Comparison of ENCODE assay signal across 29 mouse cellular contexts in genomic region chr15:25808677-25809460, GRCm38 (mm10). TPM values are rescaled to one million over a fixed set of nuclear protein-coding genes. Genes with fewer than 3 reads are reported as not detected.
A peak's percentile ranks its signal among the peaks of the same experiment; 100 is the strongest.
DNase-seq lines count a peak whose midpoint lies in the region; ATAC-seq and TF ChIP-seq lines count a peak whose summit lies in the region.
"Had no signal": no experiment of that assay in that cellular context is flagged by ENCODE, and none has a peak within 500 bp of the region (broad histone marks: within the 10 kb centered on the region; RNA-seq: fewer than 3 reads in every experiment).

No protein-coding gene starts in this region.

- no peaks in the 10 kb centered on the region for H3K27me3 ChIP-seq in kidney, postnatal 0 days (ENCODE audit: insufficient read depth, low read length)
- H3K27me3 ChIP-seq: CH12.LX; embryonic facial prominence, embryonic 15.5 days; forebrain, embryonic 12.5 days; heart, embryonic 15.5 days; liver, embryonic 12.5 days; midbrain, embryonic 13.5 days; Patski had no signal

- peaks cover 0 to 6% of the 10 kb centered on the region in 2 experiments; a peak in 1 of 4 replicates for H3K4me1 ChIP-seq in ES-E14 (ENCODE audit: control insufficient read depth in 2 of 2, insufficient read depth in 2 of 2, low read length in 2 of 2, poor library complexity in 1 of 2)
- no peaks in the 10 kb centered on the region for H3K4me1 ChIP-seq in kidney, postnatal 0 days (replicated peaks; ENCODE audit: insufficient read depth, low read length)
- H3K4me1 ChIP-seq: embryonic facial prominence, embryonic 10.5 days; forebrain, embryonic 12.5 days; liver, embryonic 12.5 days; midbrain, embryonic 13.5 days had no signal

- intact Hi-C loops in left cerebral cortex, postnatal 10 days (cut with DNase I) = loop anchor here (5.0 kb wide), 1 partner anchor 88 kb away; no protein-coding TSS in a partner anchor

- H3K27ac ChIP-seq in ES-E14 (ENCODE audit: insufficient read depth, low read depth, low read length, poor library complexity, severe bottlenecking) = no peak overlapping the region
- H3K27ac ChIP-seq in kidney, postnatal 0 days = no peak overlapping the region
- H3K27ac ChIP-seq: embryonic facial prominence, embryonic 10.5 days; embryonic facial prominence, embryonic 15.5 days; forebrain, embryonic 12.5 days; heart, embryonic 15.5 days; left cerebral cortex, adult 2 months; liver, embryonic 12.5 days; macrophage; midbrain, embryonic 13.5 days had no signal

- WGBS in kidney, postnatal 0 days = 84% methylated on average over 20 of the region's 20 CpGs

- peak; percentile 17; the same call in 1 of the 2 replicates for ATAC-seq in kidney, postnatal 0 days (replicated peaks; ENCODE audit: low FRiP score, low read depth)
- ATAC-seq: forebrain, postnatal 0 days; hindbrain, embryonic 16.5 days; midbrain, embryonic 13.5 days; Patski had no signal

- H3K4me2 ChIP-seq in kidney, postnatal 0 days (ENCODE audit: low read length) = no peak overlapping the region
- H3K4me2 ChIP-seq: embryonic facial prominence, embryonic 15.5 days; forebrain, embryonic 12.5 days; heart, embryonic 15.5 days; liver, embryonic 12.5 days; midbrain, embryonic 13.5 days had no signal

- DNase-seq in kidney, adult 11 months = peak; percentile 75
- no peak for DNase-seq in kidney, postnatal 10 days
- DNase-seq in 3134 (ENCODE audit: extremely low read depth, insufficient read length, low spot score) (peak; percentile 34), ES-E14 (ENCODE audit: low read depth, low spot score) (no peak)
- no peak for DNase-seq in kidney, postnatal 0 days (ENCODE audit: low spot score)
- no peak for DNase-seq in spleen, postnatal 10 days (ENCODE audit: low spot score in 2 of 2)
- no peak for DNase-seq in left cerebral cortex, postnatal 10 days (ENCODE audit: extremely low spot score in 1 of 2, low spot score in 2 of 2)
- DNase-seq: adrenal gland, postnatal 10 days; cerebellum, adult 8-10 months; cerebellum, postnatal 25 days; forebrain, postnatal 0 days; gastrocnemius, postnatal 25 days; left cerebral cortex, postnatal 4 days; spleen, adult 18-20 months; thymus, adult 2 months; thymus, postnatal 36 days had no signal

- H3K36me3 ChIP-seq in ES-E14 (ENCODE audit: control insufficient read depth, insufficient read depth, low read length, poor library complexity, severe bottlenecking) = peaks cover 86% of the 10 kb centered on the region
- peaks cover 71% of the 10 kb centered on the region for H3K36me3 ChIP-seq in kidney, postnatal 0 days (ENCODE audit: insufficient read depth, low read length)
- H3K36me3 ChIP-seq: G1E had no signal

- in situ Hi-C loops in ES-E14 (cut with MboI; ENCODE audit: low sequenced_read_pairs in 2 of 2, unreplicated experiment in 2 of 2) = loop anchor here in 1 of 2 experiments (10.0 kb wide), 1 partner anchor 146 kb away; no protein-coding TSS in a partner anchor

- H3K4me3 ChIP-seq in ES-E14 (ENCODE audit: insufficient read depth in 1 of 2, low read depth in 1 of 2, low read length in 2 of 2, poor library complexity in 1 of 2, severe bottlenecking in 1 of 2) = no peak overlapping the region
- no peak overlapping the region for H3K4me3 ChIP-seq in kidney, postnatal 0 days (replicated peaks; ENCODE audit: low read depth, low read length)
- H3K4me3 ChIP-seq: embryonic facial prominence, embryonic 10.5 days; embryonic facial prominence, embryonic 15.5 days; forebrain, embryonic 12.5 days; heart, embryonic 15.5 days; left cerebral cortex, adult 2 months; liver, embryonic 12.5 days; midbrain, embryonic 13.5 days had no signal

- no peaks in the 10 kb centered on the region for H3K9me3 ChIP-seq in ES-E14 (ENCODE audit: control insufficient read depth, insufficient read depth, low read depth, low read length)
- H3K9me3 ChIP-seq in kidney, postnatal 0 days (replicated peaks; ENCODE audit: low read length) = no peaks in the 10 kb centered on the region
- H3K9me3 ChIP-seq: embryonic facial prominence, embryonic 10.5 days; embryonic facial prominence, embryonic 15.5 days; forebrain, embryonic 12.5 days; heart, embryonic 15.5 days; liver, embryonic 12.5 days; midbrain, embryonic 13.5 days had no signal

- no peak overlapping the region for H3K9ac ChIP-seq in ES-E14 (ENCODE audit: insufficient read depth, low read depth, low read length, poor library complexity, severe bottlenecking)
- H3K9ac ChIP-seq in kidney, postnatal 0 days (ENCODE audit: low read depth, low read length) = no peak overlapping the region
- H3K9ac ChIP-seq: embryonic facial prominence, embryonic 15.5 days; forebrain, embryonic 12.5 days; forebrain, postnatal 0 days; heart, embryonic 15.5 days; liver, embryonic 12.5 days; liver, postnatal 0 days; midbrain, embryonic 13.5 days had no signal

- no peak for TF ChIP-seq CTCF in kidney, postnatal 0 days (IDR thresholded peaks at IDR 0.05; ENCODE audit: low read depth)

TF ChIP-seq in ES-E14, 5 proteins besides CTCF, POLR2A, EP300 and RAD21:
- TF ChIP-seq ZC3H11A (IDR thresholded peaks at IDR 0.05; ENCODE audit: borderline replicate concordance, low read depth, low read length) (no peak), MAFK (IDR thresholded peaks at IDR 0.05; ENCODE audit: insufficient read depth, low read depth, low read length) (peak; percentile 44; the same call in 1 of the 2 replicates)

RNA-seq across cellular contexts. Expression of gene Retreg1, which starts 34.1 kb away (rescaled TPM):
- 5.8 and 7.1 TPM in 2 replicates for total RNA-seq in ES-E14 (2012; rRNA removed)
- 37.0 and 37.1 TPM in 2 replicates for polyA plus RNA-seq in kidney, postnatal 0 days (2015; fragmentation: Nextera tagmentation; extraction: Ambion mirVana)
- total RNA-seq in left cerebral cortex, postnatal 10 days (2021) = 10 to 100 TPM; 42.1 to 44.2 TPM
- polyA plus RNA-seq: G1E had no signal

Comparison
In these comparisons a context has a peak if more than half of its experiments do, and no peak if none do; other contexts are left out.
1. DNase-seq: peak in kidney, adult 11 months (single experiment) and 3134 (single experiment); none in kidney, postnatal 10 days (single experiment), ES-E14 (single experiment), kidney, postnatal 0 days (single experiment), spleen, postnatal 10 days (0 of 2) and left cerebral cortex, postnatal 10 days (0 of 2).